Mouse (Mus musculus): ENCODE results near the gene Gtpbp2. TPM values are rescaled to one million over a fixed set of nuclear protein-coding genes. Genes with fewer than 3 reads are reported as not detected.
A peak's percentile ranks its signal among the peaks of the same experiment; 100 is the strongest.

Gtpbp2 gene
- total and polyA plus RNA-seq, 2 experiments: 25.3 to 63.0 TPM

GRCm38 (mm10) chr17:46201151-46201550 is 40.3 kb downstream of the Gtpbp2 start:
- Histone ChIP-seq H3K79me2 (ENCODE audit: control insufficient read depth, insufficient read depth, low read length) (peaks cover 16% of the 10 kb centered on the region; the same call in 1 of the 2 replicates), H3K27me3 (ENCODE audit: control insufficient read depth, insufficient read depth, low read length) (no peaks in the 10 kb centered on the region), H3K36me3 (ENCODE audit: control insufficient read depth, insufficient read depth, low read length) (peaks cover 15% of the 10 kb centered on the region), H3K27ac (replicated peaks; ENCODE audit: insufficient read depth, low read depth, low read length) (no peak overlapping the region), H3K4me1 (ENCODE audit: control insufficient read depth, insufficient read depth, low read length) (peaks cover 6% of the 10 kb centered on the region), H3K4me3 (ENCODE audit: insufficient read depth, low read depth, low read length) (no peak overlapping the region), H3K9ac (ENCODE audit: low read depth, low read length) (no peak overlapping the region)
- no peak for DNase-seq (ENCODE audit: extremely low read depth, low read depth, low spot score)
- WGBS: 70% methylated on average over 6 of the region's 6 CpGs
- TF ChIP-seq POLR2A (IDR thresholded peaks at IDR 0.05; ENCODE audit: extremely low read depth, insufficient read depth, low read length): no peak
- TF ChIP-seq CTCF (IDR thresholded peaks at IDR 0.05; ENCODE audit: low read depth, low read length): no peak

DNA sequence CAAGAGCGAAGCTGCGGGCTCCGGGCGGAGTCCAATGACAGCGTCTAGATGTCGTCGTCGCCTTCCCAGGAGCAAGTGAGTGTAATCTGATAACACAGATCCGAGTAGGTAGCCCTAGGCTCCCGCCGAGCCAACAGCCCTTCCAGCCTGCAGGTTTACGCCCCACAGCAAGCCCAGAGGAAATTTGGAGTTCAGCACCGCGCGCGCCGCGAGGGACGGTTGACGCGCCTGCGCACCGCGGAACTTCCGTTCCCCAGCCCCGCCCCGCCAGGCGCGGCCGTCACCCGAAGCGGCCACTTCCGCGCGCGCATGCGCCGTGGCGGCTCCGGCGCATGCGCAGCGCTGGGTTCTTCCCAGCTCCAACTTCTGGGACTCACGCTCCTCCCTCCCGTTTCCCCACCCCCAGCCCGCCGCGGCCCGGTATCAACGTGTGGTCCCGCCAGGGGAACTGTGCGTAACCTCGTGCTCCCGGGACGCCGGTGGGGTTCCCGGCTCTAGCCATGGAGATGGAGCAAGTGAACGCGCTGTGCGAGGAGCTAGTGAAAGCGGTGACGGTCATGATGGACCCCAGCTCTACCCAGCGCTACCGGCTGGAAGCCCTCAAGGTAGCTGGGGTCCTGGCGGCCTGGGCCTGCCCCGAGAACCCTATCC is 41.7 kb downstream of the Gtpbp2 start, which contains the start of the genes Polh and Xpo5:
Gene Polh (minus strand): TSS at position 225 of the 651 bp plus-strand sequence.
Gene Xpo5 (plus strand): TSS at position 362 of the 651 bp plus-strand sequence.
- under 1% methylated on average over 66 of the region's 66 CpGs for WGBS
- peak within 1 kb of the TSS; percentile 45 for H3K27ac ChIP-seq (replicated peaks; ENCODE audit: insufficient read depth, low read depth, low read length)
- peak within 1 kb of the TSS; percentile 94 for H3K4me3 ChIP-seq (ENCODE audit: insufficient read depth, low read depth, low read length)
- H3K4me1 ChIP-seq (ENCODE audit: control insufficient read depth, insufficient read depth, low read length): peaks cover 6% of the 10 kb centered on the region
- peak; percentile 74 for DNase-seq (ENCODE audit: extremely low read depth, low read depth, low spot score)
- H3K36me3 ChIP-seq (ENCODE audit: control insufficient read depth, insufficient read depth, low read length): peaks cover 24% of the 10 kb centered on the region
- peaks cover 16% of the 10 kb centered on the region; the same call in 1 of the 2 replicates for H3K79me2 ChIP-seq (ENCODE audit: control insufficient read depth, insufficient read depth, low read length)
- H3K9ac ChIP-seq (ENCODE audit: low read depth, low read length): peak within 1 kb of the TSS; percentile 89
- 0 out of 2 replicates have a peak, but pooled peaks have one; percentile 3 for TF ChIP-seq CTCF (IDR thresholded peaks at IDR 0.05; ENCODE audit: low read depth, low read length)
- 0 out of 2 replicates have a peak, but pooled peaks have one; percentile 33 for TF ChIP-seq POLR2A (IDR thresholded peaks at IDR 0.05; ENCODE audit: extremely low read depth, insufficient read depth, low read length)
- no peaks in the 10 kb centered on the region for H3K27me3 ChIP-seq (ENCODE audit: control insufficient read depth, insufficient read depth, low read length)

DNA sequence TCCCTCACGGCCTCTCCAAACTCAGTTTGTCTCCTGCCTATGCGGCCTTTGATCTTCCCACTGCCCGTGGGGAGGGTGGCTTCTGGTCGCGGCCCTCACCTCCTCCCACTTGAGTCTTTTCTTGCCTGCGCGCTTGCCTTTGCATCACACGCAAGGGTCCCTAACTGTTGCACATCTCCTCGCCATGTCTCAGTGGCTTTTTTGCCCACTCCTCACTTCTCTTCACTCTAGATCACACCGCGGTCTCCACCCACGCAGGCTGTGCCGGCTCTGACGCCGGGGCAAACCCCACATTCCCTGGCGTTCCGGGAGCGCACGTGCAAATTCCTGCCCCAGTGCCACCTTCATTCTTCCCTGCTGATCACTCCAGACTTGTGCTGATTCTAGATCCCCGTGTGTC is 42.2 kb downstream of the Gtpbp2 start:
- peaks cover 16% of the 10 kb centered on the region; the same call in 1 of the 2 replicates for H3K79me2 ChIP-seq (ENCODE audit: control insufficient read depth, insufficient read depth, low read length)
- H3K4me1 ChIP-seq (ENCODE audit: control insufficient read depth, insufficient read depth, low read length): peaks cover 6% of the 10 kb centered on the region
- H3K4me3 ChIP-seq (ENCODE audit: insufficient read depth, low read depth, low read length): peak overlapping the region; percentile 94
- TF ChIP-seq POLR2A (IDR thresholded peaks at IDR 0.05; ENCODE audit: extremely low read depth, insufficient read depth, low read length) (no peak), CTCF (IDR thresholded peaks at IDR 0.05; ENCODE audit: low read depth, low read length) (no peak)
- no peaks in the 10 kb centered on the region for H3K27me3 ChIP-seq (ENCODE audit: control insufficient read depth, insufficient read depth, low read length)
- H3K27ac ChIP-seq (replicated peaks; ENCODE audit: insufficient read depth, low read depth, low read length): peak overlapping the region; percentile 45
- H3K9ac ChIP-seq (ENCODE audit: low read depth, low read length): peak overlapping the region; percentile 89
- peak; percentile 13 for DNase-seq (ENCODE audit: extremely low read depth, low read depth, low spot score)
- 0% methylated on average over 20 of the region's 20 CpGs for WGBS
- H3K36me3 ChIP-seq (ENCODE audit: control insufficient read depth, insufficient read depth, low read length): peaks cover 24% of the 10 kb centered on the region

- Histone ChIP-seq H3K27ac (replicated peaks; ENCODE audit: insufficient read depth, low read depth, low read length) (no peak overlapping the region), H3K79me2 (ENCODE audit: control insufficient read depth, insufficient read depth, low read length) (peaks cover 11% of the 10 kb centered on the region; the same call in 1 of the 2 replicates), H3K9ac (ENCODE audit: low read depth, low read length) (no peak overlapping the region), H3K4me3 (ENCODE audit: insufficient read depth, low read depth, low read length) (no peak overlapping the region), H3K4me1 (ENCODE audit: control insufficient read depth, insufficient read depth, low read length) (peaks cover 6% of the 10 kb centered on the region), H3K27me3 (ENCODE audit: control insufficient read depth, insufficient read depth, low read length) (no peaks in the 10 kb centered on the region), H3K36me3 (ENCODE audit: control insufficient read depth, insufficient read depth, low read length) (peaks cover 46% of the 10 kb centered on the region)
- no peak for DNase-seq (ENCODE audit: extremely low read depth, low read depth, low spot score)
- no peak for TF ChIP-seq POLR2A (IDR thresholded peaks at IDR 0.05; ENCODE audit: extremely low read depth, insufficient read depth, low read length)
- TF ChIP-seq CTCF (IDR thresholded peaks at IDR 0.05; ENCODE audit: low read depth, low read length): no peak
These were observed 45.8 kb downstream of the Gtpbp2 start for GRCm38 (mm10) chr17:46206676-46207075.

DNA sequence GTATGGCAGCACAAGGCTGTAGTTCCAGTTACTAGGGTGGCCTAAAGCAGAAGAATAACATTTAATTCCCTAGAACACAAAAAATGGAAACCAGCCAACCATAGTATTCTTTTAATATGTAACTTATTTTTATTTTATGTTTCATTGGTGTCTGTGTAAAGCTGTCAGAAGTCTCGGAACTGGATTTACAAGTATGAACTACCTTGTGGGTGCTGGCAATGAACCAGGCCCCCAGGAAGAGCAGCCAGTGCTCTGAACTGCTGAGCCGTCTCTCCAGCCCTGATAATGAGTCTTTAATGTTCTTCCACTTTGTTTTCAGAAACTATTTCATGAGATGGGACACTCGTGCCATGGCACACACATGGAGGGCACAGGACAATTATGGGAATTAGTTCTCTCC is 49.7 kb downstream of the Gtpbp2 start:
- H3K79me2 ChIP-seq (ENCODE audit: control insufficient read depth, insufficient read depth, low read length): no peaks in the 10 kb centered on the region
- no peaks in the 10 kb centered on the region for H3K4me1 ChIP-seq (ENCODE audit: control insufficient read depth, insufficient read depth, low read length)
- WGBS: 96% methylated on average over 3 of the region's 3 CpGs
- H3K27ac ChIP-seq (replicated peaks; ENCODE audit: insufficient read depth, low read depth, low read length): no peak overlapping the region
- no peak for TF ChIP-seq POLR2A (IDR thresholded peaks at IDR 0.05; ENCODE audit: extremely low read depth, insufficient read depth, low read length)
- no peak for TF ChIP-seq CTCF (IDR thresholded peaks at IDR 0.05; ENCODE audit: low read depth, low read length)
- DNase-seq (ENCODE audit: extremely low read depth, low read depth, low spot score): no peak
- H3K9ac ChIP-seq (ENCODE audit: low read depth, low read length): no peak overlapping the region
- H3K4me3 ChIP-seq (ENCODE audit: insufficient read depth, low read depth, low read length): no peak overlapping the region
- no peaks in the 10 kb centered on the region for H3K27me3 ChIP-seq (ENCODE audit: control insufficient read depth, insufficient read depth, low read length)
- peaks cover 60% of the 10 kb centered on the region for H3K36me3 ChIP-seq (ENCODE audit: control insufficient read depth, insufficient read depth, low read length)

Other genes with a start within 250 kb of the Gtpbp2 start
- 120 TPM in 2 replicates for gene Vegfa, start 128.7 kb upstream of the Gtpbp2 start, total RNA-seq (2014; rRNA removed)
- 188 and 288 TPM in 2 replicates for gene Vegfa, start 128.7 kb upstream of the Gtpbp2 start, polyA plus RNA-seq (2012; rRNA removed)
- gene Mrps18a, start 50.0 kb upstream of the Gtpbp2 start, total RNA-seq (2014; rRNA removed): 33.3 and 38.3 TPM in 2 replicates
- gene Mrps18a, start 50.0 kb upstream of the Gtpbp2 start, polyA plus RNA-seq (2012; rRNA removed): 44.6 and 54.8 TPM in 2 replicates
- gene Rsph9, start 16.8 kb upstream of the Gtpbp2 start, total RNA-seq (2014; rRNA removed): 0.83 and 1.3 TPM in 2 replicates
- gene Rsph9, start 16.8 kb upstream of the Gtpbp2 start, polyA plus RNA-seq (2012; rRNA removed): 0.85 and 0.93 TPM in 2 replicates
- gene Mad2l1bp, start 7.5 kb upstream of the Gtpbp2 start, total RNA-seq (2014; rRNA removed): 3.7 and 5.5 TPM in 2 replicates
- 9.9 and 12.9 TPM in 2 replicates for gene Mad2l1bp, start 7.5 kb upstream of the Gtpbp2 start, polyA plus RNA-seq (2012; rRNA removed)
- gene Polh, start 41.6 kb downstream of the Gtpbp2 start, total RNA-seq (2014; rRNA removed): 4.3 and 5.3 TPM in 2 replicates
- gene Polh, start 41.6 kb downstream of the Gtpbp2 start, polyA plus RNA-seq (2012; rRNA removed): 2.1 and 2.4 TPM in 2 replicates
- gene Xpo5, start 41.8 kb downstream of the Gtpbp2 start, total RNA-seq (2014; rRNA removed): 9.9 and 11.3 TPM in 2 replicates
- 7.4 and 10.8 TPM in 2 replicates for gene Xpo5, start 41.8 kb downstream of the Gtpbp2 start, polyA plus RNA-seq (2012; rRNA removed)
- gene Polr1c, start 87.0 kb downstream of the Gtpbp2 start, total RNA-seq (2014; rRNA removed): 31.6 and 34.4 TPM in 2 replicates
- gene Polr1c, start 87.0 kb downstream of the Gtpbp2 start, polyA plus RNA-seq (2012; rRNA removed): 25.2 and 25.3 TPM in 2 replicates
- 24.6 and 25.5 TPM in 2 replicates for gene Yipf3, start 87.0 kb downstream of the Gtpbp2 start, total RNA-seq (2014; rRNA removed)
- 229 and 271 TPM in 2 replicates for gene Yipf3, start 87.0 kb downstream of the Gtpbp2 start, polyA plus RNA-seq (2012; rRNA removed)
- gene Lrrc73, start 92.5 kb downstream of the Gtpbp2 start, total RNA-seq (2014; rRNA removed): not detected in 2 replicates
- gene Lrrc73, start 92.5 kb downstream of the Gtpbp2 start, polyA plus RNA-seq (2012; rRNA removed): 0.09 and 0.16 TPM in 2 replicates
- 2.5 and 3.7 TPM in 2 replicates for gene Tjap1, start 122.0 kb downstream of the Gtpbp2 start, total RNA-seq (2014; rRNA removed)
- 8.2 and 13.2 TPM in 2 replicates for gene Tjap1, start 122.0 kb downstream of the Gtpbp2 start, polyA plus RNA-seq (2012; rRNA removed)
- not detected in 2 replicates for gene Dlk2, start 136.4 kb downstream of the Gtpbp2 start, total RNA-seq (2014; rRNA removed)
- not detected in 2 replicates for gene Dlk2, start 136.4 kb downstream of the Gtpbp2 start, polyA plus RNA-seq (2012; rRNA removed)
- 2.1 and 3.6 TPM in 2 replicates for gene Abcc10, start 167.3 kb downstream of the Gtpbp2 start, total RNA-seq (2014; rRNA removed)
- gene Abcc10, start 167.3 kb downstream of the Gtpbp2 start, polyA plus RNA-seq (2012; rRNA removed): 10.3 and 17.3 TPM in 2 replicates
- 6.0 and 6.9 TPM in 2 replicates for gene Zfp318, start 222.7 kb downstream of the Gtpbp2 start, total RNA-seq (2014; rRNA removed)
- gene Zfp318, start 222.7 kb downstream of the Gtpbp2 start, polyA plus RNA-seq (2012; rRNA removed): 6.0 and 8.3 TPM in 2 replicates

All from liver, adult 2 months (tissue).